Mouse (Mus musculus): ENCODE measurements around the gene Smim11. TPM values are rescaled to one million over a fixed set of nuclear protein-coding genes. Genes with fewer than 3 reads are reported as not detected.

Smim11 gene
- polyA plus RNA-seq, 1 experiment from 2014 or later: 123 TPM

DNA sequence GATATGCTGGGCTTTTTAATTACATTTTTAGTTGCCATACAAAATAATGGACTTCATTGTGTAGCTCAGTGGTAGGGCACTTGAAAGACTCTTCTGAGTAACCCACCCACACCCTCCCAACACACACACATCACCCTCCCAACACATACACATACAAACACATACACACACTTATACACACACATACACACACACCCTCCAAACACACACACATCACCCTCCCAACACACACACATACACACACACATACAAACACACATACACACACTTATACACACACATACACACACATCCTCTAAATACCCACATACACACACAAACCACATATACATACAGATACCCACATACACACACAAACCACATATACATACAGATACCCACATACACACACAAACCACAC, 11.0 kb upstream of the Smim11 start:
- Histone ChIP-seq H3K4me1 (replicated peaks; ENCODE audit: control insufficient read depth, insufficient read depth, low read length) (peaks cover 3% of the 10 kb centered on the region; the same call in 1 of the 2 replicates), H3K27me3 (ENCODE audit: control insufficient read depth, insufficient read depth, low read length) (no peaks in the 10 kb centered on the region)
- no peak for DNase-seq (ENCODE audit: low spot score)

DNA sequence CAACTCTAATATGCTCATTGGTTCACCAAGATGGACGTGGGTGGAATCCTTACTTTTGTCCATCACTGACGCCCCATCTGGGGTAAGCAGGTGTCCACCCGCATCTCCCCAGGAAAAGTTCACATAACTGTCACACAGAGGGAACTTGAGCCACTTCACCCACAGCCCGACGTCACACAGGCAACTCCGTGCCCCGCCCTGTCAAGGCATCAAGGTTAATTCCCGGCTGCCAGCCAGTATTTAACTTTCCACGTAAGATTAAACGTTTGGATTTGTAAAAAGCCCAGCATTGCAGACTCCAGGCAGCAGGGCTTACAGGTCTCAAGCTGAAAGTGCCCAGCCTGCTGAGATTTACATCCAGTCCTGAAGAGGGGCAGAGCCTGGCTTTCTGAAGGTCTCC, 9.0 kb upstream of the Smim11 start, which contains the start of gene Kcne2:
Kcne2 (plus strand) TSS at position 289 of the 400 bp plus-strand sequence.
- H3K9ac ChIP-seq (ENCODE audit: low read length): no peak within 1 kb of the TSS
- no peaks in the 10 kb centered on the region for H3K9me3 ChIP-seq (ENCODE audit: control insufficient read depth, low read length)
- no peak within 1 kb of the TSS for H3K4me3 ChIP-seq (ENCODE audit: low read depth, low read length)
- H3K27me3 ChIP-seq (ENCODE audit: control insufficient read depth, insufficient read depth, low read length): no peaks in the 10 kb centered on the region
- H3K4me1 ChIP-seq (replicated peaks; ENCODE audit: control insufficient read depth, insufficient read depth, low read length): peaks cover 3% of the 10 kb centered on the region; the same call in 1 of the 2 replicates
- H3K4me2 ChIP-seq (ENCODE audit: low read depth, low read length, severe bottlenecking): no peak within 1 kb of the TSS
- DNase-seq (ENCODE audit: low spot score): no peak
- no peaks in the 10 kb centered on the region for H3K36me3 ChIP-seq (ENCODE audit: control insufficient read depth, insufficient read depth, low read length)
- ATAC-seq (replicated peaks; ENCODE audit: low FRiP score): no peak
- no peak within 1 kb of the TSS for H3K27ac ChIP-seq (ENCODE audit: low read depth, low read length)
- 79% methylated on average over 10 of the region's 10 CpGs for WGBS

More for the DNA sequence above, 11.0 kb upstream of the Smim11 start:
- H3K4me3 ChIP-seq (ENCODE audit: low read depth, low read length): no peak overlapping the region
- H3K9me3 ChIP-seq (ENCODE audit: control insufficient read depth, low read length): no peaks in the 10 kb centered on the region
- ATAC-seq (replicated peaks; ENCODE audit: low FRiP score): no peak; the same call in 1 of the 2 replicates
- no peak overlapping the region for H3K9ac ChIP-seq (ENCODE audit: low read length)
- no peaks in the 10 kb centered on the region for H3K36me3 ChIP-seq (ENCODE audit: control insufficient read depth, insufficient read depth, low read length)
- H3K27ac ChIP-seq (ENCODE audit: low read depth, low read length): no peak overlapping the region
- no peak overlapping the region for H3K4me2 ChIP-seq (ENCODE audit: low read depth, low read length, severe bottlenecking)

DNA sequence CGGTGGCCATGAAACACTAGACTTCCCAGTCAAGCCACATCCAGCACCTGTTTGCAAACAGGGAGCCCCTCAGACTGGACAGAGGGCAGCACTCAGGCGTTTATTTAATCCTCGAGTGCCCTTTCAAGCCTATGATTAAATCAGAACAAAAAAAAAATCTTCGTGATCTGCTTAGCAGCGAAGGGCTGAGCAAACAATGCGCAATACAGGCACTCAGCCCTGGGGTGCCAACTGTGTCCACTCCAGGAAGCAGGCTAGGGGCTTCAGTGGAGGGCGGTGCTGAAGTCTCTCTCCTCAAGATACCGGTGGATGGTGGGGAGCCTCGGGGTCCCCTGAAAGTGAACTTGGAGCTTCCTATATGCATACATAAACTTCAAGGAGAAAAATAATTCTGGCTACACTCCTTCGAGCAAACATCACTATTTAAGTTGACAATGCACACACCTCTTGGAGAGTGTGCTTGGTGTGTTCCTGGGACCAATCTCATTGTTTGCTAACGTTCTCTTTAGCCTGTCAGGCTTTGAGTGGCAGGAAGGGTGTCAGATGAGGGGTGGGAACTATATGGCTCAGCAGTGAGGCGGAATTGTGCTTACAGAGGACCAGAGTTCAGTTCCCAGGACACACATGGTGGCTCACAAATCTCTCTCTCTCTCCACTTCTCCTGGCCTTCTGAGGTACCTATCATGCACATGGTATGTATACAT, 6.7 kb upstream of the Smim11 start:
- WGBS: 43% methylated on average over 12 of the region's 12 CpGs

DNA sequence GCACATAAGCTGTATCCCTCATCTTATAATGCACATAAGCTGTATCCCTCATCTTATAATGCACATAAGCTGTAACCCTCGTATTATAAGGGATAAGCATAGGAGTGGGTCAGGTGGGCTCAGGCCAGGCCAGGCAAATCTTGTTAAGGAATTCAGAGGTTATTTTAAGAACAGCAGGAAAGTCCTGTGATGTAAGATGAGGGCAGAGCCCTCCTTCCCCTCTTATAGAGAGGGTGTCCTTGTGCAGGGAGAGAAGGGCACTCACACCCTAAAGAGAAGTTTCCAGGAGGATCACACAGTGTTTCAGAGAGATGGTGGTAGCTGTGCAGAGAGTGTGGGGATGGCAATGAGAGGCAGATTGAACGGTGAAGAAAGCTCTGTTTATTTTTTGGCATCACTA, 5.8 kb upstream of the Smim11 start:
- Histone ChIP-seq H3K4me2 (ENCODE audit: low read depth, low read length, severe bottlenecking) (no peak overlapping the region), H3K9ac (ENCODE audit: low read length) (no peak overlapping the region), H3K27ac (ENCODE audit: low read depth, low read length) (no peak overlapping the region), H3K27me3 (ENCODE audit: control insufficient read depth, insufficient read depth, low read length) (no peaks in the 10 kb centered on the region), H3K4me1 (replicated peaks; ENCODE audit: control insufficient read depth, insufficient read depth, low read length) (peaks cover 3% of the 10 kb centered on the region; the same call in 1 of the 2 replicates), H3K9me3 (ENCODE audit: control insufficient read depth, low read length) (no peaks in the 10 kb centered on the region), H3K4me3 (ENCODE audit: low read depth, low read length) (no peak overlapping the region), H3K36me3 (ENCODE audit: control insufficient read depth, insufficient read depth, low read length) (no peaks in the 10 kb centered on the region)
- WGBS: 78% methylated on average over 2 of the region's 2 CpGs
- ATAC-seq (replicated peaks; ENCODE audit: low FRiP score): no peak
- no peak for DNase-seq (ENCODE audit: low spot score)

More for the DNA sequence above, 6.7 kb upstream of the Smim11 start:
- H3K27ac ChIP-seq (ENCODE audit: low read depth, low read length): no peak overlapping the region
- ATAC-seq (replicated peaks; ENCODE audit: low FRiP score) (no peak), DNase-seq (ENCODE audit: low spot score) (no peak)
- H3K4me1 ChIP-seq (replicated peaks; ENCODE audit: control insufficient read depth, insufficient read depth, low read length): peaks cover 3% of the 10 kb centered on the region; the same call in 1 of the 2 replicates
- H3K9me3 ChIP-seq (ENCODE audit: control insufficient read depth, low read length): no peaks in the 10 kb centered on the region
- H3K9ac ChIP-seq (ENCODE audit: low read length): no peak overlapping the region
- no peak overlapping the region for H3K4me3 ChIP-seq (ENCODE audit: low read depth, low read length)
- H3K36me3 ChIP-seq (ENCODE audit: control insufficient read depth, insufficient read depth, low read length): no peaks in the 10 kb centered on the region
- H3K4me2 ChIP-seq (ENCODE audit: low read depth, low read length, severe bottlenecking): no peak overlapping the region
- H3K27me3 ChIP-seq (ENCODE audit: control insufficient read depth, insufficient read depth, low read length): no peaks in the 10 kb centered on the region

DNA sequence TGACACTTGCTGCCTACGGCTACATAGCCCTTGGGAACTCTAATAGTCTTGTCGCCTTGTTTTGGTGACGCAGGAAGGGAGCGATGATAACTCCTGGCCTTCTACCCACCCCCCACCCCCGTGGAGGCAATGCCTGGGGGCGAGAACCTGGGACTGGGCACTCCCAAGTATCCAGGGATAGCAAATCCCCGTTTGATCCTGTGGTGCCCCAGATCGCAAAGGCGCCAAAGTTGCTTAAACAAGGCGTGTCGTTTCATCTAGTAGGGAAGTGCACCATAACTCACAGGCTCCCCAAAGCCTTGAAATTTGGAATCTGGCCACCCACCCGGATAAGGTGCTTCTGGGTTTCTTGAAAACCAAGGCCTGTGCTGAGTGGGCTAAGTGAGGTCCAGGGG, 323 bp downstream of the Smim11 start:
- Histone ChIP-seq H3K4me3 (ENCODE audit: low read depth, low read length) (peak overlapping the region; percentile 49), H3K9me3 (ENCODE audit: control insufficient read depth, low read length) (no peaks in the 10 kb centered on the region), H3K9ac (ENCODE audit: low read length) (peak overlapping the region; percentile 65), H3K36me3 (ENCODE audit: control insufficient read depth, insufficient read depth, low read length) (no peaks in the 10 kb centered on the region; the same call in 1 of the 2 replicates), H3K4me2 (ENCODE audit: low read depth, low read length, severe bottlenecking) (peak overlapping the region; percentile 89), H3K27ac (ENCODE audit: low read depth, low read length) (no peak overlapping the region), H3K4me1 (replicated peaks; ENCODE audit: control insufficient read depth, insufficient read depth, low read length) (peaks cover 2% of the 10 kb centered on the region; the same call in 1 of the 2 replicates), H3K27me3 (ENCODE audit: control insufficient read depth, insufficient read depth, low read length) (no peaks in the 10 kb centered on the region)
- WGBS: under 1% methylated on average over 12 of the region's 12 CpGs
- DNase-seq (ENCODE audit: low spot score): no peak
- ATAC-seq (replicated peaks; ENCODE audit: low FRiP score): peak; percentile 67

DNA sequence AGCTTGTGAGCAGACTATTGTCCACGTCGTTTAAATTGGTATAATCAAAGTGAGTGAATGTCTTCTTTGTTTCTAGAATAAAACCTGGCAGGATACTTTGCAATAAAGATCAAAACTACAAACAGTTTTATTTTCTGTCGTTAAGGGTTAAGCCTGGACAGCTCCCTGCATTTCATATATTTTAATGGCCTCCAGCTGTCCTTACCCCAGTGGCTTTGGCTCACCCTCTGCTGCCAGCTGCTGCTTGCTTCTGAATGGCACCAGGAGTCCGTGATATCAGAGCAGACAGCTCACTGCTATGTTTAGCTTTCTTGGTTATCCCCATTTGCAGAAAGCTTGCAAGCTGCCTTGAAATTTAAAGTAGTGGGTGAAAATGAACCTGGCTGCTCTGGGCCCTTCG, 903 bp downstream of the Smim11 start:
- WGBS: 32% methylated on average over 5 of the region's 5 CpGs
- H3K27me3 ChIP-seq (ENCODE audit: control insufficient read depth, insufficient read depth, low read length): no peaks in the 10 kb centered on the region
- H3K27ac ChIP-seq (ENCODE audit: low read depth, low read length): no peak overlapping the region
- no peaks in the 10 kb centered on the region; the same call in 1 of the 2 replicates for H3K36me3 ChIP-seq (ENCODE audit: control insufficient read depth, insufficient read depth, low read length)
- H3K4me2 ChIP-seq (ENCODE audit: low read depth, low read length, severe bottlenecking): peak overlapping the region; percentile 89
- H3K4me1 ChIP-seq (replicated peaks; ENCODE audit: control insufficient read depth, insufficient read depth, low read length): peaks cover 2% of the 10 kb centered on the region; the same call in 1 of the 2 replicates
- DNase-seq (ENCODE audit: low spot score) (no peak), ATAC-seq (replicated peaks; ENCODE audit: low FRiP score) (0 out of 2 replicates have a peak, but pooled peaks have one; percentile 10)
- H3K9me3 ChIP-seq (ENCODE audit: control insufficient read depth, low read length): no peaks in the 10 kb centered on the region
- peak overlapping the region; percentile 65 for H3K9ac ChIP-seq (ENCODE audit: low read length)
- peak overlapping the region; percentile 49 for H3K4me3 ChIP-seq (ENCODE audit: low read depth, low read length)

DNA sequence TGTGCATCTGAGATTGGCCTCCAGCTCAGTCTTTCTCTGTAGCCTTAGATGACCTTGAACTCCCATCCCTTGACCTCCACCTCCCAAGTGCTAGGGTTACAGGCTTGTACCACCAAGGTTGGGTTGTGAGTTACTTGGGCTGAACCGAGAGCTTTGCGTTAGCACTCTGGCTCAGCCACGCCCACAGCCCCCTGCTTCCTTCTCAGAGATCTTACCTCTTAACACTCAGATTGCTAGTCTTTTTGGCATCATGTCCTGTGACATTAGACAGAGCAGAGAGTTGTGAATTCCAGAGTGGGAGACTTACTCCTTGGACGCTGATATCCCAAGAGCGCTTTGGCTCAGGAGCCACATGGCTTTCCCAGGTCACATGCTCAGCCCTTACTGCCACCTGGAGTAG, 1.4 kb downstream of the Smim11 start:
- no peak overlapping the region for H3K9ac ChIP-seq (ENCODE audit: low read length)
- H3K4me3 ChIP-seq (ENCODE audit: low read depth, low read length): no peak overlapping the region
- DNase-seq (ENCODE audit: low spot score): no peak

DNA sequence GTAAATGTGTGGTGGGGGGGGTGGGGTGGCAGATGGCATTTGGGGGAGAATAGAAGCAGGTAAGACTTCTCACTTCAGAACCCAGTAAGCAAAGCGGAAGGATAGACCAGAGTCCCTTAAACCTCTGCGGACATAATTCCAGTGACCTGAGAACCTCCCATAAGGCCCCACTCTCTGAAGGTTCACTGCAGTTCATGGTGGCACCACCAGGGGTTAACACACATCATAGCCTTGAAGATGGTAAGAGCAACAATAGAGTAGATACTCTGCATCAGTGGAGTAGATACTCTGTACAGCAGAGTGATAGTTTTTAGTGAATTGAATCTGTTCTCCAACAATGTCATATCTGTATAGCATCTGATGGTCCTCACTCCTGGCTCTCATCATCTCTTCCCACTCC, 4.4 kb downstream of the Smim11 start:
- no peak for ATAC-seq (replicated peaks; ENCODE audit: low FRiP score)
- no peak overlapping the region for H3K27ac ChIP-seq (ENCODE audit: low read depth, low read length)
- no peaks in the 10 kb centered on the region for H3K9me3 ChIP-seq (ENCODE audit: control insufficient read depth, low read length)
- no peak overlapping the region for H3K4me3 ChIP-seq (ENCODE audit: low read depth, low read length)
- DNase-seq (ENCODE audit: low spot score): no peak
- H3K36me3 ChIP-seq (ENCODE audit: control insufficient read depth, insufficient read depth, low read length): no peaks in the 10 kb centered on the region; the same call in 1 of the 2 replicates
- H3K4me1 ChIP-seq (replicated peaks; ENCODE audit: control insufficient read depth, insufficient read depth, low read length): peaks cover 2% of the 10 kb centered on the region; the same call in 1 of the 2 replicates
- no peak overlapping the region for H3K9ac ChIP-seq (ENCODE audit: low read length)
- no peak overlapping the region for H3K4me2 ChIP-seq (ENCODE audit: low read depth, low read length, severe bottlenecking)
- no peaks in the 10 kb centered on the region for H3K27me3 ChIP-seq (ENCODE audit: control insufficient read depth, insufficient read depth, low read length)
- WGBS: 95% methylated on average over 2 of the region's 2 CpGs

More for the DNA sequence above, 1.4 kb downstream of the Smim11 start:
- Histone ChIP-seq H3K27me3 (ENCODE audit: control insufficient read depth, insufficient read depth, low read length) (no peaks in the 10 kb centered on the region), H3K4me1 (replicated peaks; ENCODE audit: control insufficient read depth, insufficient read depth, low read length) (peaks cover 2% of the 10 kb centered on the region; the same call in 1 of the 2 replicates), H3K36me3 (ENCODE audit: control insufficient read depth, insufficient read depth, low read length) (no peaks in the 10 kb centered on the region; the same call in 1 of the 2 replicates), H3K27ac (ENCODE audit: low read depth, low read length) (no peak overlapping the region), H3K4me2 (ENCODE audit: low read depth, low read length, severe bottlenecking) (peak overlapping the region; percentile 89; the same call in 1 of the 2 replicates), H3K9me3 (ENCODE audit: control insufficient read depth, low read length) (no peaks in the 10 kb centered on the region)
- no peak for ATAC-seq (replicated peaks; ENCODE audit: low FRiP score)
- WGBS: 72% methylated on average over 5 of the region's 5 CpGs
